ENCODE assay signal across 22 mouse cellular contexts in genomic region chr3:94869011-94869410, GRCm38 (mm10). TPM values are rescaled to one million over a fixed set of nuclear protein-coding genes. Genes with fewer than 3 reads are reported as not detected.
A peak's percentile ranks its signal among the peaks of the same experiment; 100 is the strongest.
DNase-seq lines count a peak whose midpoint lies in the region; ATAC-seq and TF ChIP-seq lines count a peak whose summit lies in the region.
"Had no signal": no experiment of that assay in that cellular context is flagged by ENCODE, and none has a peak within 500 bp of the region (broad histone marks: within the 10 kb centered on the region; RNA-seq: fewer than 3 reads in every experiment).

No protein-coding gene starts in this region.

- no peak for TF ChIP-seq CTCF in liver, adult 2 months (IDR thresholded peaks at IDR 0.05; ENCODE audit: low read depth, low read length)

- no peak for TF ChIP-seq POLR2A in liver, adult 2 months (IDR thresholded peaks at IDR 0.05; ENCODE audit: extremely low read depth, insufficient read depth, low read length)

- no peaks in the 10 kb centered on the region for H3K79me2 ChIP-seq in liver, adult 2 months (ENCODE audit: control insufficient read depth, insufficient read depth, low read length)

- no peak overlapping the region for H3K4me3 ChIP-seq in heart, embryonic 11.5 days (ENCODE audit: low read depth, low read length)
- no peak overlapping the region for H3K4me3 ChIP-seq in liver, adult 2 months (ENCODE audit: insufficient read depth, low read depth, low read length)
- H3K4me3 ChIP-seq in liver, embryonic 12.5 days: no peak overlapping the region
- H3K4me3 ChIP-seq: embryonic facial prominence, embryonic 13.5 days; embryonic facial prominence, embryonic 15.5 days; erythroblast, embryonic 14.5 days; forebrain, embryonic 10.5 days; forebrain, embryonic 12.5 days had no signal

- no peak overlapping the region for H3K9ac ChIP-seq in heart, embryonic 11.5 days (ENCODE audit: low read depth, low read length)
- H3K9ac ChIP-seq in liver, adult 2 months (ENCODE audit: low read depth, low read length): no peak overlapping the region
- no peak overlapping the region for H3K9ac ChIP-seq in liver, embryonic 12.5 days
- H3K9ac ChIP-seq: embryonic facial prominence, embryonic 13.5 days; embryonic facial prominence, embryonic 15.5 days; forebrain, embryonic 12.5 days had no signal

- no peak overlapping the region for H3K4me2 ChIP-seq in heart, embryonic 11.5 days
- no peak overlapping the region for H3K4me2 ChIP-seq in liver, embryonic 12.5 days
- H3K4me2 ChIP-seq: embryonic facial prominence, embryonic 13.5 days; embryonic facial prominence, embryonic 15.5 days; forebrain, embryonic 12.5 days had no signal

- no peak overlapping the region for H3K27ac ChIP-seq in heart, embryonic 11.5 days (ENCODE audit: low read depth, low read length)
- no peak overlapping the region for H3K27ac ChIP-seq in liver, adult 2 months (replicated peaks; ENCODE audit: insufficient read depth, low read depth, low read length)
- H3K27ac ChIP-seq in liver, embryonic 12.5 days: no peak overlapping the region
- H3K27ac ChIP-seq: embryonic facial prominence, embryonic 13.5 days; embryonic facial prominence, embryonic 15.5 days; forebrain, embryonic 10.5 days; forebrain, embryonic 12.5 days had no signal

- no peaks in the 10 kb centered on the region for H3K9me3 ChIP-seq in heart, embryonic 11.5 days (replicated peaks; ENCODE audit: control insufficient read depth, low read length)
- H3K9me3 ChIP-seq in liver, embryonic 12.5 days (replicated peaks): no peaks in the 10 kb centered on the region
- H3K9me3 ChIP-seq: embryonic facial prominence, embryonic 13.5 days; embryonic facial prominence, embryonic 15.5 days; forebrain, embryonic 10.5 days; forebrain, embryonic 12.5 days had no signal

- H3K4me1 ChIP-seq in heart, embryonic 11.5 days (ENCODE audit: control insufficient read depth, insufficient read depth, low read length): no peaks in the 10 kb centered on the region
- no peaks in the 10 kb centered on the region for H3K4me1 ChIP-seq in liver, adult 2 months (ENCODE audit: control insufficient read depth, insufficient read depth, low read length)
- no peaks in the 10 kb centered on the region for H3K4me1 ChIP-seq in liver, embryonic 12.5 days
- H3K4me1 ChIP-seq: embryonic facial prominence, embryonic 13.5 days; embryonic facial prominence, embryonic 15.5 days; forebrain, embryonic 10.5 days; forebrain, embryonic 12.5 days had no signal

- H3K27me3 ChIP-seq in heart, embryonic 11.5 days (ENCODE audit: control insufficient read depth, insufficient read depth, low read length): no peaks in the 10 kb centered on the region
- no peaks in the 10 kb centered on the region for H3K27me3 ChIP-seq in liver, adult 2 months (ENCODE audit: control insufficient read depth, insufficient read depth, low read length)
- H3K27me3 ChIP-seq in liver, embryonic 12.5 days (replicated peaks): no peaks in the 10 kb centered on the region
- H3K27me3 ChIP-seq: embryonic facial prominence, embryonic 13.5 days; embryonic facial prominence, embryonic 15.5 days; forebrain, embryonic 12.5 days had no signal

- WGBS in heart, embryonic 11.5 days (ENCODE audit: insufficient replicate concordance): 87% methylated on average over 3 of the region's 3 CpGs
- 50% methylated on average over 3 of the region's 3 CpGs for WGBS in liver, adult 2 months
- 77% methylated on average over 3 of the region's 3 CpGs for WGBS in liver, embryonic 12.5 days (ENCODE audit: insufficient replicate concordance)

- DNase-seq in heart, adult 11 months: peak; percentile 59
- DNase-seq in kidney, adult 9 months: peak; percentile 25
- DNase-seq in kidney, postnatal 10 days: no peak
- peak; percentile 52 for DNase-seq in liver, adult 2 months (ENCODE audit: extremely low read depth, low read depth, low spot score)
- DNase-seq: adrenal gland, adult 2 months; adrenal gland, postnatal 10 days; adrenal gland, postnatal 25 days; cerebellum, adult 11 months; cerebellum, adult 18-20 months; cerebellum, adult 8-10 months; cerebellum, adult 9-11 months; cerebellum, postnatal 14 days; cerebellum, postnatal 36 days; embryo, embryonic 11 days had no signal

- peaks cover 37% of the 10 kb centered on the region for H3K36me3 ChIP-seq in heart, embryonic 11.5 days (ENCODE audit: control insufficient read depth, insufficient read depth, low read length)
- peaks cover 50% of the 10 kb centered on the region for H3K36me3 ChIP-seq in liver, adult 2 months (ENCODE audit: control insufficient read depth, insufficient read depth, low read length)
- peaks cover 86% of the 10 kb centered on the region for H3K36me3 ChIP-seq in liver, embryonic 12.5 days

- no peak for ATAC-seq in heart, embryonic 11.5 days (replicated peaks; ENCODE audit: insufficient number of reproducible peaks, low FRiP score, low TSS enrichment)
- ATAC-seq in liver, embryonic 12.5 days: no peak
- ATAC-seq: forebrain, embryonic 14.5 days had no signal

RNA-seq across cellular contexts. Expression of gene Psmb4, which starts 17.8 kb away (rescaled TPM):
- 293 and 305 TPM in 2 replicates for polyA plus RNA-seq in heart, embryonic 11.5 days (2014; fragmentation: Nextera tagmentation; extraction: Ambion mirVana)
- 246 and 264 TPM in 2 replicates for total RNA-seq in liver, adult 2 months (2014; rRNA removed)
- polyA plus RNA-seq in liver, adult 2 months (2012; rRNA removed): 266 and 271 TPM in 2 replicates
- polyA plus RNA-seq in liver, embryonic 12.5 days (2016; fragmentation: Nextera tagmentation; extraction: Ambion mirVana): 207 and 214 TPM in 2 replicates

RNA-seq across cellular contexts. Expression of gene Pogz, which starts 31.6 kb away (rescaled TPM):
- polyA plus RNA-seq in heart, embryonic 11.5 days (2014; fragmentation: Nextera tagmentation; extraction: Ambion mirVana): 14.4 and 15.6 TPM in 2 replicates
- 6.3 and 6.8 TPM in 2 replicates for total RNA-seq in liver, adult 2 months (2014; rRNA removed)
- polyA plus RNA-seq in liver, adult 2 months (2012; rRNA removed): 6.4 and 9.9 TPM in 2 replicates
- polyA plus RNA-seq in liver, embryonic 12.5 days (2016; fragmentation: Nextera tagmentation; extraction: Ambion mirVana): 5.2 and 5.3 TPM in 2 replicates
